Mouse (Mus musculus) frontal cortex, postnatal 10 days (tissue): ENCODE data around the gene Ankrd13c.

ENCODE experiments used
- DNase-seq, 2 experiments: peaks; one replicate each; pipeline ENCODE4 v3.0.0; 2022; ENCODE audit warnings: low spot score in 2 of 2, mixed read lengths in 1 of 2

The Ankrd13c gene

GRCm38 (mm10) chr3:157955466-157955865, 8.4 kb downstream of the Ankrd13c start:
- DNase-seq = no peak

GRCm38 (mm10) chr3:157956201-157956600, 9.2 kb downstream of the Ankrd13c start:
- DNase-seq = no peak

GRCm38 (mm10) chr3:157957320-157957719, 10.3 kb downstream of the Ankrd13c start:
- no peak for DNase-seq

GRCm38 (mm10) chr3:157971151-157971550, 24.1 kb downstream of the Ankrd13c start:
- no peak for DNase-seq

GRCm38 (mm10) chr3:157973236-157973635, 26.2 kb downstream of the Ankrd13c start:
- no peak for DNase-seq

- no peak for DNase-seq
These were observed 32.6 kb downstream of the Ankrd13c start for GRCm38 (mm10) chr3:157979619-157980018.

- no peak for DNase-seq
These were observed 46.3 kb downstream of the Ankrd13c start for GRCm38 (mm10) chr3:157993322-157993721.

- DNase-seq = no peak
These were observed 48.7 kb downstream of the Ankrd13c start for GRCm38 (mm10) chr3:157995726-157996125.

GRCm38 (mm10) chr3:157998742-157999369, 51.8 kb downstream of the Ankrd13c start:
- DNase-seq = no peak

GRCm38 (mm10) chr3:158008647-158009046, 61.6 kb downstream of the Ankrd13c start:
- no peak for DNase-seq

- no peak for DNase-seq
These were observed 62.8 kb downstream of the Ankrd13c start for GRCm38 (mm10) chr3:158009762-158010320.

GRCm38 (mm10) chr3:158031371-158031925, 84.4 kb downstream of the Ankrd13c start:
- peak; percentile 80 to 86 for DNase-seq

- no peak for DNase-seq
These were observed 85.1 kb downstream of the Ankrd13c start for GRCm38 (mm10) chr3:158032106-158032505.

GRCm38 (mm10) chr3:158035866-158036265, 88.8 kb downstream of the Ankrd13c start:
- no peak for DNase-seq

- peak; percentile 92 to 95 for DNase-seq
These were observed 89.4 kb downstream of the Ankrd13c start, which contains the start of the genes Srsf11 and Lrrc40 for GRCm38 (mm10) chr3:158036329-158036988. Gene Srsf11 (minus strand): TSS chr3:158036639. Gene Lrrc40 (plus strand): TSS chr3:158036662.

GRCm38 (mm10) chr3:158038106-158038505, 91.1 kb downstream of the Ankrd13c start:
- DNase-seq = no peak

GRCm38 (mm10) chr3:158040755-158041154, 93.7 kb downstream of the Ankrd13c start:
- no peak for DNase-seq

GRCm38 (mm10) chr3:158049508-158049907, 102.5 kb downstream of the Ankrd13c start:
- DNase-seq = no peak
